Mouse (Mus musculus): ENCODE data around the gene Cyp2j9. TPM values are rescaled to one million over a fixed set of nuclear protein-coding genes. Genes with fewer than 3 reads are reported as not detected.
"Not testable (repeated sequence)": the region's sequence is repeated elsewhere in the genome, so short reads cannot be mapped to it uniquely, and the experiment has no call there.

Gene Cyp2j9
- polyA plus RNA-seq (2012; rRNA removed) = 2.0 and 3.0 TPM in 2 replicates

GRCm38 (mm10) chr4:96590911-96591790, at the start of gene Cyp2j9:
Gene Cyp2j9 (minus strand): TSS chr4:96591578.
- TF ChIP-seq POLR2A (IDR thresholded peaks at IDR 0.05; ENCODE audit: borderline replicate concordance, extremely low read depth, insufficient read depth, insufficient read length, poor library complexity, severe bottlenecking) (no peak), CTCF (IDR thresholded peaks at IDR 0.05; ENCODE audit: borderline replicate concordance, extremely low read depth, insufficient read depth, insufficient read length) (no peak)
- DNase-seq (ENCODE audit: low read depth) = peak; percentile 93

- no peak for DNase-seq (ENCODE audit: low read depth)
- no peak for TF ChIP-seq POLR2A (IDR thresholded peaks at IDR 0.05; ENCODE audit: borderline replicate concordance, extremely low read depth, insufficient read depth, insufficient read length, poor library complexity, severe bottlenecking)
These were observed 44.1 kb upstream of the Cyp2j9 start for GRCm38 (mm10) chr4:96635455-96635854.

GRCm38 (mm10) chr4:96622474-96622873, 31.1 kb upstream of the Cyp2j9 start:
- DNase-seq (ENCODE audit: low read depth) = no peak
- no peak for TF ChIP-seq CTCF (IDR thresholded peaks at IDR 0.05; ENCODE audit: borderline replicate concordance, extremely low read depth, insufficient read depth, insufficient read length)
- no peak for TF ChIP-seq POLR2A (IDR thresholded peaks at IDR 0.05; ENCODE audit: borderline replicate concordance, extremely low read depth, insufficient read depth, insufficient read length, poor library complexity, severe bottlenecking)

- peak; percentile 93 for DNase-seq (ENCODE audit: low read depth)
- TF ChIP-seq POLR2A (IDR thresholded peaks at IDR 0.05; ENCODE audit: borderline replicate concordance, extremely low read depth, insufficient read depth, insufficient read length, poor library complexity, severe bottlenecking) (no peak), CTCF (IDR thresholded peaks at IDR 0.05; ENCODE audit: borderline replicate concordance, extremely low read depth, insufficient read depth, insufficient read length) (no peak)
These were observed 393 bp upstream of the Cyp2j9 start for GRCm38 (mm10) chr4:96591791-96592150.

- peak; percentile 42 for DNase-seq (ENCODE audit: low read depth)
- no peak for TF ChIP-seq CTCF (IDR thresholded peaks at IDR 0.05; ENCODE audit: borderline replicate concordance, extremely low read depth, insufficient read depth, insufficient read length)
- no peak for TF ChIP-seq POLR2A (IDR thresholded peaks at IDR 0.05; ENCODE audit: borderline replicate concordance, extremely low read depth, insufficient read depth, insufficient read length, poor library complexity, severe bottlenecking)
These were observed 9.8 kb downstream of the Cyp2j9 start for GRCm38 (mm10) chr4:96581425-96582088.

- DNase-seq (ENCODE audit: low read depth) = not testable (repeated sequence)
These were observed 11.0 kb downstream of the Cyp2j9 start for GRCm38 (mm10) chr4:96580351-96580750.

GRCm38 (mm10) chr4:96569442-96569841, 21.9 kb downstream of the Cyp2j9 start:
- DNase-seq (ENCODE audit: low read depth) = no peak
- TF ChIP-seq CTCF (IDR thresholded peaks at IDR 0.05; ENCODE audit: borderline replicate concordance, extremely low read depth, insufficient read depth, insufficient read length) (no peak), POLR2A (IDR thresholded peaks at IDR 0.05; ENCODE audit: borderline replicate concordance, extremely low read depth, insufficient read depth, insufficient read length, poor library complexity, severe bottlenecking) (no peak)

GRCm38 (mm10) chr4:96567988-96568387, 23.4 kb downstream of the Cyp2j9 start:
- no peak for DNase-seq (ENCODE audit: low read depth)
- TF ChIP-seq POLR2A (IDR thresholded peaks at IDR 0.05; ENCODE audit: borderline replicate concordance, extremely low read depth, insufficient read depth, insufficient read length, poor library complexity, severe bottlenecking) (no peak), CTCF (IDR thresholded peaks at IDR 0.05; ENCODE audit: borderline replicate concordance, extremely low read depth, insufficient read depth, insufficient read length) (no peak)

- DNase-seq (ENCODE audit: low read depth) = no peak
- TF ChIP-seq POLR2A (IDR thresholded peaks at IDR 0.05; ENCODE audit: borderline replicate concordance, extremely low read depth, insufficient read depth, insufficient read length, poor library complexity, severe bottlenecking) (no peak), CTCF (IDR thresholded peaks at IDR 0.05; ENCODE audit: borderline replicate concordance, extremely low read depth, insufficient read depth, insufficient read length) (no peak)
These were observed 25.6 kb downstream of the Cyp2j9 start for GRCm38 (mm10) chr4:96565808-96566207.

- no peak for DNase-seq (ENCODE audit: low read depth)
- TF ChIP-seq CTCF (IDR thresholded peaks at IDR 0.05; ENCODE audit: borderline replicate concordance, extremely low read depth, insufficient read depth, insufficient read length) = no peak
- TF ChIP-seq POLR2A (IDR thresholded peaks at IDR 0.05; ENCODE audit: borderline replicate concordance, extremely low read depth, insufficient read depth, insufficient read length, poor library complexity, severe bottlenecking) = no peak
These were observed 30.9 kb downstream of the Cyp2j9 start for GRCm38 (mm10) chr4:96560464-96560863.

- DNase-seq (ENCODE audit: low read depth) = no peak
- no peak for TF ChIP-seq CTCF (IDR thresholded peaks at IDR 0.05; ENCODE audit: borderline replicate concordance, extremely low read depth, insufficient read depth, insufficient read length)
- TF ChIP-seq POLR2A (IDR thresholded peaks at IDR 0.05; ENCODE audit: borderline replicate concordance, extremely low read depth, insufficient read depth, insufficient read length, poor library complexity, severe bottlenecking) = no peak
These were observed 31.6 kb downstream of the Cyp2j9 start for GRCm38 (mm10) chr4:96559781-96560180.
